Mouse (Mus musculus) small intestine, adult 2 months (tissue): ENCODE results near the gene Gm11077.

Source experiments
- CTCF ChIP-seq: fragments of 200-500 bp; IDR thresholded peaks from 2 replicates; pipeline ENCODE4 v1.5.1; 2012; ENCODE audit warnings: low read depth, mild to moderate bottlenecking, control low read depth, inconsistent platforms, low read length, moderate library complexity, mixed read lengths; ENCODE audit not compliant: insufficient replicate concordance, insufficient read length; ENCODE audit errors: extremely low read depth
- POLR2A ChIP-seq: fragments of 200-500 bp; IDR thresholded peaks from 2 replicates; pipeline ENCODE4 v1.6.1; 2012; ENCODE audit warnings: low read depth, mild to moderate bottlenecking, control low read depth, inconsistent platforms, low read length, moderate library complexity

- TF ChIP-seq CTCF, result no peak
- no peak for TF ChIP-seq POLR2A
Measured at GRCm38 (mm10) chr6:140698596-140698995, 30.5 kb upstream of the Gm11077 start.
